Mouse (Mus musculus) retina, adult 2 months (tissue): ENCODE data around the gene Rbck1.

Experiments
- DNase-seq: peaks from one replicate; pipeline ENCODE4 v3.0.0-alpha.2; 2012; ENCODE audit warnings: low read depth, low spot score

The Rbck1 gene

GRCm38 (mm10) chr2:152343329-152344213 is 11.1 kb upstream of the Rbck1 start, which contains the start of gene Trib3:
Gene Trib3, minus strand, starts transcription at chr2:152344032.
- DNase-seq: peak; percentile 71

DNA sequence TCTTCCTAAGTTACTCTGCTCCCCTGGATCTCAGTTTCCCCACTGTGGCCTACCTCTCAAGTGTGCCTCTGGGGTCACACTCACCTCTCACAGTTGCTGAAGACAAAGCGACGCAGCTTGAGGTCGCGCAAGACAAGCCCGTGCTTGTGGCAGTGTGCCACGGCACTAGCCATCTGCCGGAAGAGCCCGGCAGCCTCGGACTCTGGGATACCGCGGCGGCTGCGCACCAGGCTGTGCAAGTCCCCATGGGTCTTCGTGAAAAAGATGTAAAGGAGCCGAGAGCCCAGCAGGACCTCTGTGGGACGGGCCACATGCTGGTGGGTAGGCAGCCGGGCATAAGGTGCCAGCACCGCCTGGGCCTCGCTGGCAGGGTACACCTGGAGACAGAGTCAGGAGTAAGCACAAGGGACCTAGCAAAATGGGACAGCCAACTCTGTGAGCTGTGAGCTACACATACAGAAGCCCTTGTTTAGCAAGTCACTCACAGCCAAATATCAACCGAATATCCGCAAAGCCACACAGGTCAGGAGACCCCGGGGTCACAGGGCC is 7.3 kb upstream of the Rbck1 start:
- no peak for DNase-seq

- no peak for DNase-seq
These were observed 5.9 kb upstream of the Rbck1 start for GRCm38 (mm10) chr2:152338319-152338718.

- no peak for DNase-seq
These were observed 5.2 kb upstream of the Rbck1 start for GRCm38 (mm10) chr2:152337591-152338212.

- DNase-seq: no peak
These were observed 4.4 kb upstream of the Rbck1 start for GRCm38 (mm10) chr2:152336856-152337255.

GRCm38 (mm10) chr2:152335289-152335820 is 2.9 kb upstream of the Rbck1 start:
- no peak for DNase-seq

GRCm38 (mm10) chr2:152333345-152334006 is 1.0 kb upstream of the Rbck1 start:
- DNase-seq: no peak

DNA sequence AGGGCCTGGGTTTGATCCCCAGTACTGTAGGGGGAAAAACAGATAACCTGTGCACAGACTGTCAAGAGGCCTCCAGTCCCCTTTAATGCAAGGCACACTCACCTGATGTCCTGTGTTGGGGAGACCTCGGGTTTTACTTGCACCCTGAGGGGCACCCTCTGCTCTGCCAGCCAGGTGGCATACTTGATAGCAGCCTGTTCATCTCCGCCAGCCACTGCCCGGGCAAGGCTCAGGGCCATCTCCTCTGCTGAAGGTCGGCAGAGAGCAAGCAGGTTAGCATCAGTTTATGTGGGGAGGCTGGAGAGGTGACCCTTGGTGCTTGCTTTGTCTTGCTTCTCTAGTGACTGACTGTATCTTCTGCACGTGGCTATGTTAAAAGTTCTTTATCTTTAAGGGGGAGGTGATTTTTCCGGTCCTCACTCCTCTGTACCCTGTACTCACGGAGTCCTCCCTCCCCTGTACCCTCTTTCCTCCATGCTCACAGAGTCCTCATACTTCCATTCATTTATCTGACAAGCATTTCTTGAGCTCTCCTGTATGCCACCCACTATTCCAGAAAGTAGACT is 1.5 kb downstream of the Rbck1 start:
- DNase-seq: no peak

DNA sequence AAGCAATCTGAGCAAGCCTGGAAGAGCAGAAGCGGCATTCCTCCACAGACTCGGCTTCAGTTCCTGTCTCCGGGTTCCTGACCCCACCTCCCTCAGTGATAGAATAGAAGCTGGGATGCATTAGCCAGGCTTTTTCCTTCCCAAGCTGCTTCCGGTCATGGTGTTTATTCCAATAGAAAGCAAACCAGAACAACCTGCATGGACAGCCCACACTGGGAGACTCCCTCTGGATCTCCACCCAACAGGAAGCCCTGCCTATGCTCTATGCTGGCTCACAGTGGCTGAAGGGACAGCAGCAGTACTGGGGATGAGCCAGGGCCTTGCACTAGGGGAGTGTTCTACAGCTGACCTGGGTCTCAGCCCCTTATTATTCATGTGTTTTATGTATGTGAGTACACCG is 4.5 kb downstream of the Rbck1 start:
- DNase-seq: no peak

DNA sequence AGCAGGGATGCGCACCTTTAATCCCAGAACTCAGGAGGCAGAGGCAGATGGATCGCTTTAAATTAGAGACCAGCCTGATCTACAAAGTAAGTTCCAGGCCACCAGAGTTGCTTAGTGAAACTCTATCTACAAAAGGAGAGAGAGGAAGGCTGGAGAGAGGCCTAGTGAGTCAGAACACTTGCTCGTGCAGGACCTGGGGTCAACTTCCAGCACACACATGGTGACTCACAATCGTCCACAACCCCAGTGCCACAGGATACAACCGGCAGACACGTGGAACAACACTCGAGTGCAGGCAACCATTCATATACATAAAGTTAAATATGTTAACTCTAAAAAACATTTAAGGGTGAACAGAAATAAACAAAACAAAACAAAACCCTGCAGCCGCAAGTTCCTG is 5.8 kb downstream of the Rbck1 start:
- no peak for DNase-seq

DNA sequence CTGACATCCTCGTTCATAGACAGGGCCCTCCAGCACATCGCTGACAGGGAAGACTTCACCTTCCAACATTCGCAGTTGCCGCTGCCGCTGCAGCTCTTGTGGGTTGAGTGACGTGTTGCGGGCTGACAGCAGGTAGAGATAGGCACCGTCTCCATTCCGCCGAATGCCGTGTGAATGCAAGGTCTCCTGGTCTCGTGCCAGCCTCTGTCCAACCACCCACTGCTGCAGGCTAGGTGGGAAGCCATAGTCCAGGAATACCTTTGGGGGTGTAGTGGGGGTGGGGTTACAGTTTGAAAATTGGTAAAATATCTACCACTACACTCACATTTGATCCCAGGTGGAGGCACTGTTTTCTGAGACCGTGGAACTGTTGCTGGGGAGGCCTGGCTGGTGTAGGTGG is 6.3 kb downstream of the Rbck1 start:
- DNase-seq: no peak

- DNase-seq: no peak
These were observed 7.6 kb downstream of the Rbck1 start for GRCm38 (mm10) chr2:152324842-152325241.

GRCm38 (mm10) chr2:152323971-152324370 is 8.5 kb downstream of the Rbck1 start:
- DNase-seq: no peak

- DNase-seq: no peak
These were observed 10.3 kb downstream of the Rbck1 start for GRCm38 (mm10) chr2:152322198-152322597.

DNA sequence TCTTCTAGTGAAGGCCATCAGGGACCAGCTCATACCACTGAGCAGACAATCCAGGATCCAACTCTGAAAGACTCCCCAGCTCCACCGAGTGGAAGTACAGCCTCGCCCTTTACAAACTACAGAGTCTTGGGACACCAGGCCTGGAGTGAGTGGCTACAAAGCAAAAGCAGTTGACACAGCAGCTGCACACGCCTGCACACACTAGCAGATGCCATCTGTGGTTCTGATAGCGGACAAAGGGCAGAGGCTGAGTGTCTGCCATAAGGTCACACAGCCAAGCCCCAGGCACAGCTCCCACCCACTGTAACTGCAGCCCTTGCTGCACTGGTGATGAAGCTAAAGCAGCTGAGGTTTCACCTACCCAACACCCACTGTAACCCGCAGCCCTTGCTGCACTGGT is 10.9 kb downstream of the Rbck1 start:
- DNase-seq: no peak

DNA sequence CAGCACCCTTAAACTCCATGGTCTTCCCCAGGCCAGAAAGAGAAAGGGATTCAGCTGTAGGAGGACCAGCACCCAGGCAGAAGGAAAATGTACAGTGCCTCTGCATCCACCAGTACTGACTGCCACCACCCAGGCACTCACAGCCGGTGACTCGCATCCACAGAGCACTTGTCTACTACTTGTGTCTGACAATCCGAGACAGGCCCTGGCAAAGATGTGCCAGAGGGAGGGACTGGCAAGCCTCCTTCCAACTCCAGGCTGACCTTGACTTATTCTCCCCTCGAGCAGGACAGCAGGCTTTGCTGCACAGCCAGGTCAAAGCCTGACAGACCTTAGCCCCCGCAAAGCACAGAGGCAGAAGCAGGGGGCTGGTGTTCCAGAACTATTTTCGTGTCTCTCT is 15.4 kb downstream of the Rbck1 start:
- DNase-seq: no peak

- no peak for DNase-seq
These were observed 18.5 kb downstream of the Rbck1 start for GRCm38 (mm10) chr2:152313926-152314325.

DNA sequence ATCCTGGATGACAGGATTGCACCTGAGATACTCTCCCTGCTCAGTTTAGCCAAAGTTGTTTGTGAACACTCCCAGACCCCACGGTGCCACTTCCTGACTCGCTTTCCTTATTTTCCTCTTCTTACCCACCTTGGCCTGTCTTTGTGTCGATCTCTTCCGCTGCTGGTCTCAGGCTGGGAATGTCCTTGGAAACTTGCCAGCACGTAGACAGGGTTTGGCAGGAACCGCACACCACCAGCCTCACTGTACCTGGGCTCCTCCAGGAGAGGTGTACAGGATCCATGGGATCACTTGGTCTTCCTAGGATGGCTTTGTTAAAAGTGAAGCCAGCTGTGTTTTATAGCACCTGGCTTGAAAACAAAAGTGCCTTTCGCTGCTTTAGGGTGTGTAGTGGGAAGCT is 19.5 kb downstream of the Rbck1 start:
- no peak for DNase-seq

- DNase-seq: no peak
These were observed 25.3 kb downstream of the Rbck1 start for GRCm38 (mm10) chr2:152307186-152307585.

DNA sequence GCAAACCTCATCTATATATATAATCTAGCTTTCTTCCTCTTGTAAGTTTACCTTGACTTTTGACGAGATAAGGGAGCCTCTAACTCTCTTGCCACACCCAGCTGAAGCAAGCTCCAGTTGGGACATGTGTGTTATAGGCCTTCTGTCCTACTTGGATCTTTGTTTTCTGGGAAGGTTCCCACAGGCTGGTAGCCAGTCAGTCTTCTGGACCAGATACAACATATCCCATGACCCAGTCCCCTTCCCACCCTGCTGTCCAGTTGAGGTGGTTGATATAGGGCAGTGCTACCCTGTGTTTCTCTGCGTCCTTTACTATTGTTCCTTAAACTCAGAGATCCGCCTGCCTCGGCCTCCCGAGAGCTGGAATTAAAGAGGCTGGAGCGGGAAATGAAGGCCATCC is 27.0 kb downstream of the Rbck1 start:
- no peak for DNase-seq

- DNase-seq: no peak
These were observed 28.7 kb downstream of the Rbck1 start for GRCm38 (mm10) chr2:152303781-152304180.

GRCm38 (mm10) chr2:152302862-152303261 is 29.6 kb downstream of the Rbck1 start:
- no peak for DNase-seq
